Mouse (Mus musculus): ENCODE data around the gene Btg3. TPM values are rescaled to one million over a fixed set of nuclear protein-coding genes. Genes with fewer than 3 reads are reported as not detected.
"Not testable (repeated sequence)": the region's sequence is repeated elsewhere in the genome, so short reads cannot be mapped to it uniquely, and the experiment has no call there.

Gene Btg3
- polyA plus RNA-seq (2017; shearing (Covaris generic)), result 1 to 10 TPM; 5.4 to 6.5 TPM

GRCm38 (mm10) chr16:78376745-78377570, at the start of gene Btg3:
TSS of gene Btg3 (minus strand) at chr16:78377192.
- peak; percentile 84 for ATAC-seq

GRCm38 (mm10) chr16:78417733-78418132, 40.7 kb upstream of the Btg3 start:
- no peak for ATAC-seq

- ATAC-seq, result no peak
Measured at GRCm38 (mm10) chr16:78416500-78416899, 39.5 kb upstream of the Btg3 start.

GRCm38 (mm10) chr16:78409991-78410390, 33.0 kb upstream of the Btg3 start:
- ATAC-seq, result no peak

- no peak for ATAC-seq
Measured at GRCm38 (mm10) chr16:78407855-78408254, 30.9 kb upstream of the Btg3 start.

GRCm38 (mm10) chr16:78406657-78407056, 29.7 kb upstream of the Btg3 start:
- no peak for ATAC-seq

GRCm38 (mm10) chr16:78402316-78402715, 25.3 kb upstream of the Btg3 start:
- no peak for ATAC-seq

- ATAC-seq, result no peak
Measured at GRCm38 (mm10) chr16:78399423-78399822, 22.4 kb upstream of the Btg3 start.

GRCm38 (mm10) chr16:78398734-78399133, 21.7 kb upstream of the Btg3 start:
- ATAC-seq, result no peak

- ATAC-seq, result no peak
Measured at GRCm38 (mm10) chr16:78391354-78391753, 14.4 kb upstream of the Btg3 start.

GRCm38 (mm10) chr16:78389986-78390385, 13.0 kb upstream of the Btg3 start:
- ATAC-seq, result no peak

GRCm38 (mm10) chr16:78389122-78389521, 12.1 kb upstream of the Btg3 start:
- ATAC-seq, result no peak

GRCm38 (mm10) chr16:78378493-78378892, 1.5 kb upstream of the Btg3 start:
- no peak for ATAC-seq

GRCm38 (mm10) chr16:78375821-78376691, 936 bp downstream of the Btg3 start:
- peak; percentile 24 for ATAC-seq

GRCm38 (mm10) chr16:78375222-78375621, 1.8 kb downstream of the Btg3 start:
- peak; percentile 52 for ATAC-seq

- no peak for ATAC-seq
Measured at GRCm38 (mm10) chr16:78373743-78374142, 3.2 kb downstream of the Btg3 start.

- ATAC-seq, result no peak
Measured at GRCm38 (mm10) chr16:78372786-78373185, 4.2 kb downstream of the Btg3 start.

- no peak for ATAC-seq
Measured at GRCm38 (mm10) chr16:78371491-78372046, 5.4 kb downstream of the Btg3 start.

GRCm38 (mm10) chr16:78364554-78364953, 12.4 kb downstream of the Btg3 start:
- ATAC-seq, result not testable (repeated sequence)

- no peak for ATAC-seq
Measured at GRCm38 (mm10) chr16:78361466-78361865, 15.5 kb downstream of the Btg3 start.

GRCm38 (mm10) chr16:78357757-78358156, 19.2 kb downstream of the Btg3 start:
- no peak for ATAC-seq

GRCm38 (mm10) chr16:78347328-78347926, 29.6 kb downstream of the Btg3 start:
- no peak for ATAC-seq

All from activated CD4-positive, CD25-positive, alpha-beta regulatory T cell, adult 4 months (primary cell).